Mouse (Mus musculus): ENCODE measurements around the gene Nabp2.
A peak's percentile ranks its signal among the peaks of the same experiment; 100 is the strongest.

Gene Nabp2

GRCm38 (mm10) chr10:128380565-128380964 is 30.7 kb downstream of the Nabp2 start:
- DNase-seq = no peak

- no peak for DNase-seq
These were observed 32.0 kb downstream of the Nabp2 start for GRCm38 (mm10) chr10:128379260-128379659.

GRCm38 (mm10) chr10:128378462-128378861 is 32.8 kb downstream of the Nabp2 start:
- no peak for DNase-seq

GRCm38 (mm10) chr10:128377940-128378448 is 33.3 kb downstream of the Nabp2 start:
- no peak for DNase-seq

GRCm38 (mm10) chr10:128377222-128377939 is 33.9 kb downstream of the Nabp2 start:
- DNase-seq = peak; percentile 39 to 45

GRCm38 (mm10) chr10:128376455-128377211 is 34.7 kb downstream of the Nabp2 start, which contains the start of gene Ankrd52:
Gene Ankrd52 (plus strand): TSS chr10:128377115.
- peak; percentile 53 to 67 for DNase-seq

- no peak for DNase-seq
These were observed 35.2 kb downstream of the Nabp2 start for GRCm38 (mm10) chr10:128376099-128376454.

GRCm38 (mm10) chr10:128374393-128374792 is 36.9 kb downstream of the Nabp2 start:
- DNase-seq = no peak

GRCm38 (mm10) chr10:128372989-128373748 is 38.1 kb downstream of the Nabp2 start:
- no peak for DNase-seq

- DNase-seq = no peak
These were observed 39.1 kb downstream of the Nabp2 start for GRCm38 (mm10) chr10:128372142-128372541.

GRCm38 (mm10) chr10:128370601-128371000 is 40.7 kb downstream of the Nabp2 start:
- no peak for DNase-seq

GRCm38 (mm10) chr10:128370021-128370420 is 41.3 kb downstream of the Nabp2 start:
- no peak for DNase-seq

GRCm38 (mm10) chr10:128369599-128369998 is 41.7 kb downstream of the Nabp2 start:
- no peak for DNase-seq

- DNase-seq = no peak
These were observed 42.1 kb downstream of the Nabp2 start for GRCm38 (mm10) chr10:128369218-128369543.

GRCm38 (mm10) chr10:128368402-128369217 is 42.7 kb downstream of the Nabp2 start, which contains the start of gene Coq10a:
Gene Coq10a (minus strand): TSS chr10:128368997.
- DNase-seq = peak; percentile 85 to 90

- DNase-seq = no peak
These were observed 43.3 kb downstream of the Nabp2 start for GRCm38 (mm10) chr10:128367899-128368401.

- DNase-seq = no peak
These were observed 48.7 kb downstream of the Nabp2 start for GRCm38 (mm10) chr10:128362568-128362967.

GRCm38 (mm10) chr10:128361836-128362235 is 49.5 kb downstream of the Nabp2 start:
- DNase-seq = no peak

GRCm38 (mm10) chr10:128359226-128359625 is 52.1 kb downstream of the Nabp2 start:
- DNase-seq = no peak

- no peak for DNase-seq
These were observed 52.5 kb downstream of the Nabp2 start for GRCm38 (mm10) chr10:128358796-128359195.
